Mouse (Mus musculus): ENCODE measurements around the gene Ruvbl2. TPM values are rescaled to one million over a fixed set of nuclear protein-coding genes. Genes with fewer than 3 reads are reported as not detected.

The Ruvbl2 gene
- polyA plus RNA-seq, 1 experiment from 2014 or later = 228 TPM

DNA sequence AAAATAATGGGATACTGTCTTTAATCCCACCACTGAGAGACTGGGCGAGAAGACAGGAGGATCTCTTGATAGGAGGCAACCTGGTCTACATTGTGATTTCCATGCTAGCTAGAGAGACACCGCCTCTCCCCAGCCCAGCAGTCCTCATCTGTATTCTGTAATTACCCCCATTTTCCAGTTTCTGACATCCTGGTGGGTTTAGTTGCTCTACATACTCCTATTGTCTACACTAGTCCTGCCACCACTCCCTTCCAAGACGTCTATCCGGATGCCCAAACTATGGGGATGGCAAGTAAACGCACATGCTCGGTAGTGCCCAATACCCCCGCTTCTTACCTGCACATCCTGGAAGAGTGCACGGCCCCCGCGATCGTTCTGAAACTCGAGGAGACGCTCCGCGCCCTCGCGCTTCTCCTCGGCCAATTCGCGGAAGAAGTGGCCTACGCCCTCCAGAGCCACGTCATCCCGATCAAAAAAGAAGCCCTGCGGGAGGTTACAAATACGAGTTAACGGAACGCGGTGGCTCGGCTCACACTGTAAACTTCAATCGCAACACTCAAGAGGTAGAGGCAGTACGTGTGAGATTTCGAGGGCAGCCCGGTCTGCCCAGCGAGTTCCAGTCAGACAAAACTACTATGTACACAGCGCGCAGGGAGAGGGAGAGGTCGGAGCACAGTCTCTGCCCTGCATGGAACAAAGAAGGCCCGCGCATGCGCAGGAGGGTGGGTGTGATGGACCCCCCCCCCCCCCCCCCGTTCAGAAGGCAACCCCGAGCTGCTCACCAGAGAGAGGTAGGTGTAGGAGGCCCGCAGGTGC, 21.1 kb upstream of the Ruvbl2 start:
- H3K4me1 ChIP-seq = peaks cover 40% of the 10 kb centered on the region
- no peaks in the 10 kb centered on the region for H3K9me3 ChIP-seq (replicated peaks)
- peak; percentile 92 for DNase-seq (ENCODE audit: low spot score)
- H3K4me3 ChIP-seq = peak overlapping the region; percentile 80
- WGBS = 2% methylated on average over 43 of the region's 43 CpGs
- peak overlapping the region; percentile 94 for H3K27ac ChIP-seq
- H3K36me3 ChIP-seq = peaks cover 75% of the 10 kb centered on the region
- H3K27me3 ChIP-seq (ENCODE audit: low read depth, poor library complexity, severe bottlenecking) = no peaks in the 10 kb centered on the region

GRCm38 (mm10) chr7:45457204-45458060, 19.5 kb upstream of the Ruvbl2 start:
- WGBS = 77% methylated on average over 10 of the region's 10 CpGs
- peak overlapping the region; percentile 80 for H3K4me3 ChIP-seq
- H3K27ac ChIP-seq = no peak overlapping the region
- H3K4me1 ChIP-seq = peaks cover 40% of the 10 kb centered on the region
- no peaks in the 10 kb centered on the region for H3K27me3 ChIP-seq (ENCODE audit: low read depth, poor library complexity, severe bottlenecking)
- peaks cover 71% of the 10 kb centered on the region for H3K36me3 ChIP-seq
- no peaks in the 10 kb centered on the region for H3K9me3 ChIP-seq (replicated peaks)
- no peak for DNase-seq (ENCODE audit: low spot score)

DNA sequence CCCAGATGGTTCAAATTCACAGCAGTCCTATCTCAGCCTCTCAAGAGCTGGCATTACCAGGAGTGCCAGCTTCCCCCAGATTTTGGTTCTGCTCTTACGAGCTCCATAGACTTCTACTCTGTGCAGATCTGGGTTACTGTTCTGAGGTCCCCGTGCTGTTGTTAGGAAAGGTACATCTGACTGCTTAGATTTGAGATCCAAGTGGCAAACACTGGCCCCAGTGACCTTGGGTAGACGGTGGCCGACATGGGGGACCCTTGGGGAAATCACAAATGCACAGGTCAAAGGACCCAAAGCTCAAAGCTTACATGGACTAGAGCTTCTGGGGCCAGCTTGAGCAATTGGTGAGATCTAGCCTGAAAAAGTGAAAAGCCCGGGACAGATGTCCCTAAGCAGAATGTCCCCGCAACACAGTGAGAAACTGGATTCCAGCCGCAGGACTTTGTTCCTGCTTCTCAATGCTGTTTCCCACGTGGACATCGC, 18.9 kb upstream of the Ruvbl2 start:
- DNase-seq (ENCODE audit: low spot score) = no peak
- 64% methylated on average over 9 of the region's 9 CpGs for WGBS
- peaks cover 40% of the 10 kb centered on the region for H3K4me1 ChIP-seq
- H3K27ac ChIP-seq = no peak overlapping the region
- peak overlapping the region; percentile 80 for H3K4me3 ChIP-seq
- no peaks in the 10 kb centered on the region for H3K9me3 ChIP-seq (replicated peaks)
- no peaks in the 10 kb centered on the region for H3K27me3 ChIP-seq (ENCODE audit: low read depth, poor library complexity, severe bottlenecking)
- peaks cover 71% of the 10 kb centered on the region for H3K36me3 ChIP-seq

GRCm38 (mm10) chr7:45455932-45456696, 18.2 kb upstream of the Ruvbl2 start:
- Histone ChIP-seq H3K4me1 (peaks cover 33% of the 10 kb centered on the region), H3K27me3 (ENCODE audit: low read depth, poor library complexity, severe bottlenecking) (no peaks in the 10 kb centered on the region), H3K9me3 (replicated peaks) (no peaks in the 10 kb centered on the region), H3K36me3 (peaks cover 67% of the 10 kb centered on the region), H3K4me3 (no peak overlapping the region), H3K27ac (no peak overlapping the region)
- peak; percentile 34 for DNase-seq (ENCODE audit: low spot score)
- WGBS = 76% methylated on average over 13 of the region's 13 CpGs

DNA sequence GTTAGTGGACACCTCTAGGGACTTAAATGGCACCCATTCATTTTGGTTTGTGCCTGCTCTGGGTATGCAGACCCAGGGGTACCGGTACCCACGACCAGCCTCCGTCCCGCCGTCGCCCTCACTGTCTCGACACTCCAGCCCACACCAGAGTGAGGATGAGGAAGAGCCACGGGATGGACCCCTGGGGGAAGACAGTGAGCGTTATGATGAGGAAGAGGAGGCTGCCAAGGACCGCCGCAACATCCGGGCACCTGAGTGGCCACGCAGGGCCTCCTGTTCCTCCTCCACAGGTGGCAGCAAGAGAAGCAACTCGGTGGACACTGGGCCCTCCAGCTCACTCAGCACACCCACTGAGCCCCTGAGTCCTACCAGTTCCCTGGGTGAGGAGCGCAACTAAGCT, 17.1 kb upstream of the Ruvbl2 start:
- WGBS = 89% methylated on average over 15 of the region's 15 CpGs
- Histone ChIP-seq H3K9me3 (replicated peaks) (no peaks in the 10 kb centered on the region), H3K4me1 (peaks cover 22% of the 10 kb centered on the region)

DNA sequence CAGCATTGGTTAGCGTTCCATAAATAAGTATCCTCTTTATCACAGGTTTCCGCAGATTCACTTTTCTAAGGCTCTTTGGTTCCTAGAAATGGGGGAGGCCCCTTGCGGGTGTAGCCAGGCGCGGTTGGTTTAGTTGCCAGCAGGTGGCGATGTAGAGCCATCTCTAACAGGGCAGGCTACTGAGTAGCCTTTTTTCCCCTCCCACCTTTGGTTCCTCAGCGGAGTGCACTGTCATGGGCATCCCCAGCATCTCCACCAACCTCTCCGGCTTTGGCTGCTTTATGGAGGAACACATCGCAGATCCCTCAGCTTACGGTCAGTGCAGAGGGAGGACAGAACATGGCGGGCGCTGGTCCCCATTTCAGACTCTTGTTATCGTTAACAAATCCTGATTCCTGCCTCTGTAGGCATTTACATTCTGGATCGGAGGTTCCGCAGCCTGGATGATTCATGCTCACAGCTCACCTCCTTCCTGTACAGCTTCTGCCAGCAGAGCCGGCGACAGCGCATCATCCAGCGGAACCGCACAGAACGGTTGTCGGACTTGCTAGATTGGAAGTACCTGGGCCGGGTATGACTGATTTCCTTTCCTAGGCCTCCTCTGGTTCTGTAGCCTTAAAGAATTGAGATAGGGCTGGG, 13.6 kb upstream of the Ruvbl2 start:
- Histone ChIP-seq H3K4me1 (peaks cover 2% of the 10 kb centered on the region; the same call in 1 of the 2 replicates), H3K27me3 (ENCODE audit: low read depth, poor library complexity, severe bottlenecking) (no peaks in the 10 kb centered on the region), H3K36me3 (peaks cover 75% of the 10 kb centered on the region), H3K4me3 (no peak overlapping the region), H3K9me3 (replicated peaks) (no peaks in the 10 kb centered on the region), H3K27ac (no peak overlapping the region)
- 54% methylated on average over 23 of the region's 23 CpGs for WGBS
- DNase-seq (ENCODE audit: low spot score) = peak; percentile 87

More for the DNA sequence above, 17.1 kb upstream of the Ruvbl2 start:
- Histone ChIP-seq H3K4me3 (no peak overlapping the region), H3K27me3 (ENCODE audit: low read depth, poor library complexity, severe bottlenecking) (no peaks in the 10 kb centered on the region), H3K27ac (no peak overlapping the region), H3K36me3 (peaks cover 71% of the 10 kb centered on the region)
- DNase-seq (ENCODE audit: low spot score) = no peak

DNA sequence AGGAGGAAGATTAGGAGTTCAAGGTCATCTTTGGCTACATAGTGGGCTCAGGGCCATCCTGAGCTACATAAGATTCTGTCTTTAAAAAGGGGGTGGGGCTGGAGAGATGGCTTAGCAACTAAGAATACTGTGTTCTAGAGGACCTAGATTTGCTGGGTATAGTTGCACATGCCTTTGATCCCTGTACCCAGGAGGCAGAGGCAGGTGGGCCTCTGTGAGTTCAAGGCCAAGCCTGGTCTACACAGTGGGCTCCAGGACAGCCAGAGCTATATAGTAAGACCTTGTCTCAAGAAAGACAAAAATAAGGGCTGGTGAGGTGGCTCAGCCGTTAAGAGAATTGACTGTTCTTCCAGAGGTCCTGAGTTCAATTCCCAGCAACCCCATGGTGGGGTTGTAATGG, 12.1 kb upstream of the Ruvbl2 start:
- Histone ChIP-seq H3K27ac (no peak overlapping the region), H3K9me3 (replicated peaks) (no peaks in the 10 kb centered on the region), H3K4me1 (peaks cover 2% of the 10 kb centered on the region; the same call in 1 of the 2 replicates), H3K36me3 (peaks cover 76% of the 10 kb centered on the region), H3K4me3 (no peak overlapping the region), H3K27me3 (ENCODE audit: low read depth, poor library complexity, severe bottlenecking) (no peaks in the 10 kb centered on the region)
- 97% methylated on average over 1 of the region's 1 CpGs for WGBS
- no peak for DNase-seq (ENCODE audit: low spot score)

GRCm38 (mm10) chr7:45447325-45447990, 9.6 kb upstream of the Ruvbl2 start:
- DNase-seq (ENCODE audit: low spot score) = peak; percentile 40
- Histone ChIP-seq H3K4me1 (peaks cover 2% of the 10 kb centered on the region; the same call in 1 of the 2 replicates), H3K36me3 (peaks cover 80% of the 10 kb centered on the region), H3K27me3 (ENCODE audit: low read depth, poor library complexity, severe bottlenecking) (no peaks in the 10 kb centered on the region), H3K9me3 (replicated peaks) (no peaks in the 10 kb centered on the region), H3K4me3 (no peak overlapping the region), H3K27ac (no peak overlapping the region)
- 29% methylated on average over 11 of the region's 11 CpGs for WGBS

- Histone ChIP-seq H3K4me1 (peaks cover 2% of the 10 kb centered on the region; the same call in 1 of the 2 replicates), H3K4me3 (no peak overlapping the region), H3K36me3 (peaks cover 76% of the 10 kb centered on the region), H3K9me3 (replicated peaks) (no peaks in the 10 kb centered on the region), H3K27me3 (ENCODE audit: low read depth, poor library complexity, severe bottlenecking) (no peaks in the 10 kb centered on the region), H3K27ac (no peak overlapping the region)
- no peak for DNase-seq (ENCODE audit: low spot score)
Observed at GRCm38 (mm10) chr7:45446589-45446988, 8.7 kb upstream of the Ruvbl2 start.

- Histone ChIP-seq H3K36me3 (peaks cover 83% of the 10 kb centered on the region), H3K27me3 (ENCODE audit: low read depth, poor library complexity, severe bottlenecking) (no peaks in the 10 kb centered on the region), H3K4me3 (no peak overlapping the region), H3K4me1 (peaks cover 2% of the 10 kb centered on the region; the same call in 1 of the 2 replicates), H3K9me3 (replicated peaks) (no peaks in the 10 kb centered on the region), H3K27ac (no peak overlapping the region)
- DNase-seq (ENCODE audit: low spot score) = no peak
- 85% methylated on average over 22 of the region's 22 CpGs for WGBS
Observed at GRCm38 (mm10) chr7:45443526-45444420, 5.9 kb upstream of the Ruvbl2 start.

- WGBS = 20% methylated on average over 6 of the region's 6 CpGs
- no peaks in the 10 kb centered on the region for H3K9me3 ChIP-seq (replicated peaks)
- H3K27ac ChIP-seq = peak overlapping the region; percentile 75
- H3K27me3 ChIP-seq (ENCODE audit: low read depth, poor library complexity, severe bottlenecking) = no peaks in the 10 kb centered on the region
- H3K4me3 ChIP-seq = peak overlapping the region; percentile 35
- DNase-seq (ENCODE audit: low spot score) = peak; percentile 39
- H3K36me3 ChIP-seq = peaks cover 35% of the 10 kb centered on the region
- H3K4me1 ChIP-seq = peaks cover 52% of the 10 kb centered on the region
Observed at GRCm38 (mm10) chr7:45437046-45437445, 850 bp downstream of the Ruvbl2 start.
